In genomic region chr16:17584555-17584954, GRCm38 (mm10) we compare ENCODE assay signal across 17 mouse cellular contexts. TPM values are rescaled to one million over a fixed set of nuclear protein-coding genes. Genes with fewer than 3 reads are reported as not detected.
DNase-seq lines count a peak whose midpoint lies in the region; TF ChIP-seq lines count a peak whose summit lies in the region.
"Had no signal": no experiment of that assay in that cellular context is flagged by ENCODE, and none has a peak within 500 bp of the region (broad histone marks: within the 10 kb centered on the region; RNA-seq: fewer than 3 reads in every experiment).

No protein-coding gene starts in this region.

- no peaks in the 10 kb centered on the region for H3K27me3 ChIP-seq in testis, adult 2 months (ENCODE audit: control insufficient read depth, insufficient read depth, low read length)
- H3K27me3 ChIP-seq: embryonic facial prominence, embryonic 12.5 days; forebrain, embryonic 15.5 days; hindbrain, embryonic 13.5 days; intestine, embryonic 15.5 days had no signal

- H3K4me1 ChIP-seq in testis, adult 2 months (ENCODE audit: control insufficient read depth, insufficient read depth, low read length) = peaks cover 2% of the 10 kb centered on the region
- H3K4me1 ChIP-seq: embryonic facial prominence, embryonic 12.5 days; forebrain, embryonic 15.5 days; heart, embryonic 10.5 days; hindbrain, embryonic 13.5 days; intestine, embryonic 15.5 days had no signal

- peak overlapping the region; percentile 74 for H3K27ac ChIP-seq in testis, adult 2 months (ENCODE audit: control insufficient read depth, insufficient read depth, low read depth, low read length)
- H3K27ac ChIP-seq: embryonic facial prominence, embryonic 12.5 days; forebrain, embryonic 15.5 days; heart, embryonic 10.5 days; hindbrain, embryonic 13.5 days; intestine, embryonic 15.5 days had no signal

- TF ChIP-seq POLR2A in testis, adult 2 months (IDR thresholded peaks at IDR 0.05; ENCODE audit: control insufficient read depth, low read depth, low read length) = no peak

- DNase-seq in ovary, adult 18-20 months (ENCODE audit: low spot score) = peak; percentile 70
- DNase-seq in ovary, postnatal 14 days (ENCODE audit: low spot score) = no peak
- peak; percentile 22 for DNase-seq in adrenal gland, postnatal 14 days
- DNase-seq in gastrocnemius, adult 18-20 months (ENCODE audit: low spot score) = no peak
- DNase-seq in left cerebral cortex, postnatal 10 days (ENCODE audit: extremely low spot score in 1 of 2, low spot score in 2 of 2) = no peak
- DNase-seq: cerebellum, adult 2 months; cerebellum, postnatal 10 days; gastrocnemius, postnatal 10 days; heart, adult 18-20 months; heart, postnatal 10 days; heart, postnatal 4 days had no signal

- intact Hi-C loops in left cerebral cortex, postnatal 10 days (cut with DNase I) = no loop called here

- H3K36me3 ChIP-seq in testis, adult 2 months (ENCODE audit: control insufficient read depth, insufficient read depth, low read length) = no peaks in the 10 kb centered on the region
- H3K36me3 ChIP-seq: embryonic facial prominence, embryonic 12.5 days; forebrain, embryonic 15.5 days; heart, embryonic 10.5 days; hindbrain, embryonic 13.5 days; intestine, embryonic 15.5 days had no signal

- no peak for TF ChIP-seq CTCF in testis, adult 2 months (IDR thresholded peaks at IDR 0.05; ENCODE audit: control insufficient read depth, insufficient read depth, insufficient replicate concordance, low read depth, low read length)

- H3K4me3 ChIP-seq in testis, adult 2 months (ENCODE audit: control insufficient read depth, low read depth, low read length) = no peak overlapping the region
- H3K4me3 ChIP-seq: embryonic facial prominence, embryonic 12.5 days; forebrain, embryonic 15.5 days; heart, embryonic 10.5 days; hindbrain, embryonic 13.5 days; intestine, embryonic 15.5 days had no signal

RNA-seq across cellular contexts. Expression of gene Slc7a4, which starts 1.5 kb away (rescaled TPM):
- total RNA-seq in adrenal gland, postnatal 14 days (2021) = 8.0 and 8.3 TPM in 2 replicates
- polyA plus RNA-seq in testis, adult 2 months (2012; rRNA removed) = 49.9 and 55.6 TPM in 2 replicates
- total RNA-seq in gastrocnemius, adult 18-20 months (2021) = under 1 TPM in 1 of 2 experiments, not detected in 1; 0.39 TPM
- 10 to 100 TPM; 68.2 to 71.1 TPM for total RNA-seq in left cerebral cortex, postnatal 10 days (2021)

RNA-seq across cellular contexts. Expression of gene P2rx6, which starts 22.9 kb away (rescaled TPM):
- total RNA-seq in adrenal gland, postnatal 14 days (2021) = 0.45 and 0.56 TPM in 2 replicates
- polyA plus RNA-seq in testis, adult 2 months (2012; rRNA removed) = 0.73 and 1.1 TPM in 2 replicates
- total RNA-seq in gastrocnemius, adult 18-20 months (2021) = 10 to 100 TPM in 1 of 2 experiments, 1 to 10 TPM in 1; 8.7 to 11.8 TPM
- total RNA-seq in left cerebral cortex, postnatal 10 days (2021) = under 1 TPM; 0.16 to 0.24 TPM

RNA-seq across cellular contexts. Expression of gene Lrrc74b, which starts 23.5 kb away (rescaled TPM):
- total RNA-seq in adrenal gland, postnatal 14 days (2021) = 0.15 and 0.37 TPM in 2 replicates
- polyA plus RNA-seq in testis, adult 2 months (2012; rRNA removed) = 0.31 and 0.54 TPM in 2 replicates
- total RNA-seq in gastrocnemius, adult 18-20 months (2021) = 1 to 10 TPM; 1.7 to 2.4 TPM
- total RNA-seq in left cerebral cortex, postnatal 10 days (2021) = under 1 TPM; 0.26 to 0.34 TPM
- total RNA-seq: heart, adult 18-20 months; heart, postnatal 4 days had no signal
- polyA plus RNA-seq: embryonic facial prominence, embryonic 12.5 days had no signal

RNA-seq across cellular contexts. Expression of gene Smpd4, which starts 34.6 kb away (rescaled TPM):
- total RNA-seq in adrenal gland, postnatal 14 days (2021) = 29.1 and 33.6 TPM in 2 replicates
- 280 and 291 TPM in 2 replicates for polyA plus RNA-seq in testis, adult 2 months (2012; rRNA removed)
- 10 to 100 TPM; 10.4 to 14.3 TPM for total RNA-seq in gastrocnemius, adult 18-20 months (2021)
- total RNA-seq in left cerebral cortex, postnatal 10 days (2021) = 10 to 100 TPM; 47.7 to 50.1 TPM

RNA-seq across cellular contexts. Expression of gene Thap7, which starts 53.6 kb away (rescaled TPM):
- total RNA-seq in adrenal gland, postnatal 14 days (2021) = 29.4 and 33.3 TPM in 2 replicates
- 154 and 171 TPM in 2 replicates for polyA plus RNA-seq in testis, adult 2 months (2012; rRNA removed)
- total RNA-seq in gastrocnemius, adult 18-20 months (2021) = 10 to 100 TPM; 15.3 to 17.1 TPM
- 10 to 100 TPM; 33.2 to 34.8 TPM for total RNA-seq in left cerebral cortex, postnatal 10 days (2021)

Comparison
In these comparisons a context has a peak if more than half of its experiments do, and no peak if none do; other contexts are left out.
1. DNase-seq: peak in ovary, adult 18-20 months (single experiment) and adrenal gland, postnatal 14 days (single experiment); none in ovary, postnatal 14 days (single experiment), gastrocnemius, adult 18-20 months (single experiment) and left cerebral cortex, postnatal 10 days (0 of 2).